Mouse (Mus musculus) cerebellum, postnatal 25 days (tissue): ENCODE results near the gene 2210408I21Rik.
A peak's percentile ranks its signal among the peaks of the same experiment; 100 is the strongest.

ENCODE experiments used
- DNase-seq, 2 experiments: peaks; one replicate each; pipeline ENCODE4 v3.0.0; 2021; ENCODE audit warnings: mixed read lengths in 2 of 2

2210408I21Rik gene

DNA sequence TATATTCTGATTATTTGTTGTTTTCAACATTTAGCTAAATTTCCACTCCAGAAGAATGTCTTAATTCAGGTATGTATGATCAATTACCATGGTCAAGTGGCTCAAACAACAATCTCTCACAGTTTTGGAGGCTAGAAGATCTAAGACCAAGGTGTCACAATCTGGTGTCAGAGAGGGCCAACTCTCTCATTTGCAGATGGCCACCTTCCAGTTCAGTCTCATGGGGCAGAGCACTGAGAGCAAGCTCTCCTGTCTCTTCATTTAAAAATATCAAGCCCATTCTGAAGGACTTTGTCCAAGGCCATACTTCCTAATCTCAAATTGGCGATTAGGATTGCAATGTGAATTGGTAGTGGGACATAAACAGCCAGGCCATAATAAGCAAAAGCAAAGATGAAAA lies 378.7 kb downstream of the 2210408I21Rik start:
- DNase-seq, result peak in 1 of 2 experiments; percentile 17

DNA sequence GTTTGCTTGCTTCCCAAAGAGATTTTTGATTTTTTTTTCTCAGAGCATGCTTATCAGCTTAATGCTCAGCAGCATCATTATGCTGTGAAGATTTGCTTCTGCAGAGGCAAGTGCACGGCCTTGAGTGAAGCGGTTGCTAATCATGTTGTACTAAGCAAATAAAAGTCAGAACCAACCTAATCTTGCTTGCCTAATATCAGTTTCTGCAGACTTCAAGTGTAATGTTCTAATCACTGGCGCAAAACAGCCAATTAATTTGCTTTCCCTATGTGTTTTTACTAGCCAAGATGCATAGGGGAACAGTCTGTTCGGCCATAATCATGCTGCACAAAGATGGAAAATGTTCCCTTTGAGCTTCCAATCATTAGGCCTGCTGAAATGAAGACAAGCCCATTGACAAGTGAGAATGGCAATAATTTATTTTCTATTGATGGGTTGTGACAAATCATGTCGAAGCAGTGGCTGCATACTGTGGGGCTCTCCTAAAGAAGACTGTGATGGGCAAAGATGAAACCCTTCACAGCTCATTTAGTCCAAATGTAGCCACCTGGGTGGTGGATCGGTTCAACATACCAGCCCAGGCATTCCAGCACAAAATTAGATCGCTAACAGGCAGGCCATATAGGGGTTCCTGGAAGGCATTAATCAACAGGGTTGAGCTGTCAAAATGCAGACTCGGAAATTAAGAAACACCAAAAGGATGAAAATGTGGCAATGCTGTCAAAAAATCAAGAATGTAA lies 393.8 kb downstream of the 2210408I21Rik start:
- no peak for DNase-seq

DNA sequence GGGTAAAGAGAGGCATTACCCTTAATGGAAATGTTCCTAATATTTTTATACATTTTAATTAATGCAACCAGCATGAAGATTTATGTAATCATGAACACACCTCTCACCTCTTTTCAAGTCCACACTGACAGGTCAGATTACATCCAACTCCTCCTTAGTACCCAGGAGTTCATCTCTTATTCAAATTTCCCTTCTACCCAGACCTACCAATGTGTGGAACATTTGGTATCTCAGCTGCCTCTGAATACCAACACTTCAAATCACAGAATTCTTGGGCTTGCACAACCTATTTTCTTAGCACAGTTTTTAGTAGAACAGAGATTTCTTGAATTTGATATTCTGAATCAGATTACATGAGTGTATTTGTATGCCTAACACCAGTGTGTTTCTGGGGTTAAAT lies 394.4 kb downstream of the 2210408I21Rik start:
- DNase-seq, result no peak

DNA sequence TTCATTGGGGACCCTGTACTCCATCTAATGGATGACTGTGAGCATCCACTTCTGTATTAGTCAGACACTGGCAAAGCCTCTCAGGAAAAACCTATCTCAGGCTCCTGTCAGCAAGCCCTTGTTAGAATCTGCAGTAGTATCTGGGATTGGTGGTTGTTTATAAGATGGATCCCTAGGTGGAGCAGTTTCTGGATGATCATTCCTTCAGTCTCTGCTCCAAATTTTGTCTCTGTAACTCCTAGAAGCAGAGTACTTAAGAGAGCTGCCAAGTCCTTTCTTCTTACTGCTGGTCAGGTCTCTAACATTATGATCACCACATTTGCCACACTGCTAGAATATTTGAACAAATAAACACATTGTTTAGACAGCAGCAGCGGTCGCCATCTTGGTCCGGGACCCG lies 402.1 kb downstream of the 2210408I21Rik start:
- no peak for DNase-seq

DNA sequence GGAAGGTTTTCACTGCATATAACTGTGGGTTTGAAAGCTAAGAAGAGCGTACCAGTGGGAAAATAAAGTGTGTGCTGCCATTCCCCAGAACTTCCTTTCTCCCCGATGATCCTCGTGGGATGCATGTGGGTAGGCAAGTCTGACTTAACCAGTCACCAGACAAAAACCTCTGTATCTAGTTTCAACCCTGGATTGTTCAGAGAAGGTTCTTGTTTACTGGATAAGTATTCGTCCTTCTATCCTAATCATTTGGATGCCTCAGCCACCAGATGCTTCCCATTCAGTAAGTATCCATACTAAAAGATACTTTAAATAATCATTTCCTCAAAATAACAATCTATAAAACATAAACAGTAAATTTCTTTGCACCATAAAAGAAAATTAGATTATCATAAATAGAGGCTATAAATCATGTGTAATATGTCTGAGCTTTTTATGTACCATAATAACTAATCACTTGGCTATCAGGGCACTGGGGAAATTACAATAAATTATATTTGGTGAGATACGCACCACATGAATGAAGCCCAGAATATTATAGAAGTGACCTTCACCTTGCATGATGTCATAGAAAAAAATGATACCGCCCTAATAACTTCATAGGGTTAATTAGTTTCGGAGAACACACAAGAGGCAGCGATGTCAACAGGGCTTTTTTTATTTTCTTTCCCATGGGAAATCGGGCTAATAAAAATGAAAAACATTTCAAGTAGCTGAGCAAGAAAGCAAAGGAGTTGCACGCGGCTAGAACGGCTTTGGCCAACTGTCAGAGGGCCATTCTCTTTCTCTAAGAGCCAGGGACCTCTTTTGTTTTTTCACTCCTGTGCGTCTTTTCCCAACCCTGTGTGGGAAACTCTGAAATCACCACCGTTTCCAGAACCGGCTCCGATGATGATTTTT lies 412.4 kb downstream of the 2210408I21Rik start:
- peak in 1 of 2 experiments; percentile 2 for DNase-seq

DNA sequence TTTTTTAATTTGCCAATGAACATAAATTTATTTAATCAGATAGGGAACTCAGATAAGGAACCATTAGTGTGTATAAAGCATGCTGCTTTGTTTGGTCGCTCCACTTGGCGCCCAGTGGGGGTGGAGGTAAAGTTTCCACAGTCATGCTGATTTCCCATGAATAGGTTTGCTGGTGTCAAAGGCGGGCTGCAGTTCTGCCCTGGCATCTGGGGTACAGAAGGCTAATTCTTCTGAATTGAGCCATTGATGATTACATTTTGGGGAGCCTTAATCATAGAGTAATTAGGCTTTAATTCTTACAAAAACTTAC lies 413.0 kb downstream of the 2210408I21Rik start:
- DNase-seq, result peak in 1 of 2 experiments; percentile 13

DNA sequence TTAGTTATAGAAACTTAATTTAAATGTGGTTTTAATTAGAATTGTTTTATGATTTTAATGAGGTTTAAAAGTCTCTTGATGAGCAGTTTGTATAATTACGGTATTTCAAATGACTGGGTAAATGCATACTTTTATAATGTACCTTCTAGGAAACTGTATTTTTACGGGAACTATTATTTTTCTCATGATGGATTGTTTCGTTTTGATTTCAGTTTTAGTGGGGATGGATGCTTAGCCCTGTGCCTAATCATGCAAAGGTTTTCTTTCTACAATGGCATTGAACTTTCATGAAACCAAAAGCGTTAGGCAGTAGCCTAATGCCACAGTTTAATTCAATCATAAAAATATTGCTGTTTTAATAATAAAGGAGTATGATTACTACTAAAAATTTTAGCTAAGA lies 413.4 kb downstream of the 2210408I21Rik start:
- DNase-seq, result no peak

DNA sequence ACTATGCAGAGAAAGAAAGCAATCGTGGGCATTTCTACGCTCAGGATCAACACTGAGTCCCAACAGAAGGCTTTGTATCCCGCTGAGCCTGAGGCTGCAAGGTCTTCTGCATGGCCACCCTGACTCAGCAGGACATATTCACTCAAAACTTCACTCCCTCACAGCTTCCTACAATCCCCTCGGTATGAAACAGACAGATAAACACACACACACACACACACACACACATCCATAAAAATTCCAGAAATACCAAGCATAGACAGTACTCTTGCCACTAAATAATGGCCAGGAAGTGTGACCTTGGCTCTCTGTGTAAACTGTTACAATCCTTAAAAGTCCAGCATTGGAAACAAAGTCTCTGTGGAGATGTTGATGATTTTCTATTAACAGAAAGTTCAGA lies 458.7 kb downstream of the 2210408I21Rik start:
- no peak for DNase-seq

DNA sequence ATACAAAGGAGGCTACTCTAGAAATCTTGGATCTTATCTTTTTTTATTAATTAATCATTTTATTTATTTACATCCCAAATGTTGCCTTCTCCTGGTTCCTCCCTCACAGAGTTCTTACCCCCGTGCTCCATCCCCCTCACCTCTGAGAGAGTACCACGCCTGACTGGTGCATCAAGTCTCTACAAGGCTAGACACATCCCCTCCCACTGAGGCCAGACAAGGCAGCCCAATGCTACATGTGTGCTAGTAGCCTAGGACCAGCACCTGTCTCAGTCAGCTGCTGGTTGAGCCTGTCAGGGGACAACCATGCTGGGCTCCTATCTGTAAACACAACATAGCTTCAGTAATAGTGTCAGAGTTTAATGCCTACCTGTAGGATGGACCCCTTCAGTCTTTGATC lies 480.0 kb downstream of the 2210408I21Rik start:
- DNase-seq, result no peak
